Mouse (Mus musculus): ENCODE data around the gene Fez2. TPM values are rescaled to one million over a fixed set of nuclear protein-coding genes. Genes with fewer than 3 reads are reported as not detected.
A peak's percentile ranks its signal among the peaks of the same experiment; 100 is the strongest.

The Fez2 gene
- polyA plus RNA-seq, 1 experiment from 2014 or later, result 28.7 TPM

DNA sequence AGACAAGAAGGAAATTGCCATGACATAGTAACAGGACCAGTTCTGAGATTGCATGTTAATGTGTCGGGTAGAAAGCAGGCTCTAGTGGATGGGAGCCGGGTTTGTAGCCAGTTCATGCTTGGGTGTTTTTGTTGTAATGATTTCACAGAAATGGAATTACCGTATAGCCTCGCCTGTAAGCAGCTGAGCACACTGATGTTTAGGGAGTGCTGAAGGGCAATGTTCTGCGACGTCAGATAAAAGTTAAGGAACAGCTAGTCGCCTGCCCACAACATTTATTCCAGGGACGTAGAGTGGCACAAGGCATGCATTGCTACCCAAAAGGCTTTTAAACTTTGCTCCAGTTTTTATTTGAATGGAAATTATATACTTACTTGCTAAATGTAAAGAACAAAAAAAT is 86.5 kb downstream of the Fez2 start:
- WGBS, result 54% methylated on average over 8 of the region's 8 CpGs
- TF ChIP-seq EP300 (optimal IDR thresholded peaks at IDR 0.05) (no peak), CTCF (IDR thresholded peaks at IDR 0.05; ENCODE audit: low read depth) (no peak)
- ATAC-seq (ENCODE audit: low FRiP score, low TSS enrichment) (peak; percentile 45; the same call in 1 of the 2 replicates), DNase-seq (ENCODE audit: low spot score) (no peak)
- H3K4me2 ChIP-seq (replicated peaks; ENCODE audit: low read depth), result no peak overlapping the region
- no peak overlapping the region for H3K9ac ChIP-seq (ENCODE audit: low read length)
- H3K4me3 ChIP-seq (ENCODE audit: low read depth, low read length), result no peak overlapping the region
- H3K36me3 ChIP-seq (ENCODE audit: control insufficient read depth, insufficient read depth, low read length), result no peaks in the 10 kb centered on the region
- no peak overlapping the region for H3K27ac ChIP-seq (replicated peaks)
- H3K27me3 ChIP-seq (ENCODE audit: control insufficient read depth, insufficient read depth, low read length), result no peaks in the 10 kb centered on the region
- no peaks in the 10 kb centered on the region for H3K4me1 ChIP-seq (replicated peaks; ENCODE audit: control insufficient read depth, insufficient read depth)
- H3K9me3 ChIP-seq (ENCODE audit: control insufficient read depth, low read length), result no peaks in the 10 kb centered on the region

GRCm38 (mm10) chr17:78328287-78328686 is 89.7 kb downstream of the Fez2 start:
- Histone ChIP-seq H3K4me1 (replicated peaks; ENCODE audit: control insufficient read depth, insufficient read depth) (no peaks in the 10 kb centered on the region), H3K27ac (replicated peaks) (no peak overlapping the region; the same call in 1 of the 2 replicates), H3K27me3 (ENCODE audit: control insufficient read depth, insufficient read depth, low read length) (no peaks in the 10 kb centered on the region), H3K4me3 (ENCODE audit: low read depth, low read length) (no peak overlapping the region), H3K9me3 (ENCODE audit: control insufficient read depth, low read length) (no peaks in the 10 kb centered on the region), H3K9ac (ENCODE audit: low read length) (no peak overlapping the region), H3K36me3 (ENCODE audit: control insufficient read depth, insufficient read depth, low read length) (no peaks in the 10 kb centered on the region), H3K4me2 (replicated peaks; ENCODE audit: low read depth) (no peak overlapping the region)
- 40% methylated on average over 3 of the region's 3 CpGs for WGBS
- DNase-seq (ENCODE audit: low spot score), result no peak
- TF ChIP-seq CTCF (IDR thresholded peaks at IDR 0.05; ENCODE audit: low read depth), result no peak
- TF ChIP-seq EP300 (optimal IDR thresholded peaks at IDR 0.05), result no peak
- ATAC-seq (ENCODE audit: low FRiP score, low TSS enrichment), result no peak

- no peaks in the 10 kb centered on the region for H3K27me3 ChIP-seq (ENCODE audit: control insufficient read depth, insufficient read depth, low read length)
- H3K4me1 ChIP-seq (replicated peaks; ENCODE audit: control insufficient read depth, insufficient read depth), result 0 out of 2 replicates have a peak, but pooled peaks cover 3% of the 10 kb centered on the region
- no peaks in the 10 kb centered on the region for H3K36me3 ChIP-seq (ENCODE audit: control insufficient read depth, insufficient read depth, low read length)
- no peak overlapping the region for H3K9ac ChIP-seq (ENCODE audit: low read length)
- ATAC-seq (ENCODE audit: low FRiP score, low TSS enrichment), result no peak
- 63% methylated on average over 4 of the region's 4 CpGs for WGBS
- no peak overlapping the region for H3K4me3 ChIP-seq (ENCODE audit: low read depth, low read length)
- H3K27ac ChIP-seq (replicated peaks), result no peak overlapping the region
- no peak for DNase-seq (ENCODE audit: low spot score)
- TF ChIP-seq EP300 (optimal IDR thresholded peaks at IDR 0.05) (no peak), CTCF (IDR thresholded peaks at IDR 0.05; ENCODE audit: low read depth) (no peak)
- no peak overlapping the region for H3K4me2 ChIP-seq (replicated peaks; ENCODE audit: low read depth)
- no peaks in the 10 kb centered on the region for H3K9me3 ChIP-seq (ENCODE audit: control insufficient read depth, low read length)
Measured at GRCm38 (mm10) chr17:78327187-78327586, 90.8 kb downstream of the Fez2 start.

DNA sequence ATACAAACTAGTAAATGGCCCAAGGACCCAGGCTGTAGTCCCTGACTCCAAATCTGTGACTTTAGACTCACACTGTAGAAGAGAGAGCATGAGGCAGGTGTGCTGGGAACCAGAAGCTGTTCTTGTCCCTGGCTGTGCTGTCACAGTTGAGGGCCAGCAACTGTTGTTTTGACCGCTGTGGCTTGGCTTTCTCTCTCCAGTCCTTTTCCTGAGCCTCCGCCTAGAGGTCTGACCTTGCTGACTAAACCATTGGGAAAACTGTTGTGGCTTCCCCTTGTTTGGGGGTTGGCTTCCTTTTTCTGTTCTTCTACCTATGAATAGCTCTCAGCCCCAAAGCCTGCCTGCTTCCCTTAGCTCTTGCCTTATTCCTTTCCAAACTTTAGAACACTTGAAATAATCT is 91.6 kb downstream of the Fez2 start:
- Histone ChIP-seq H3K27ac (replicated peaks) (no peak overlapping the region), H3K27me3 (ENCODE audit: control insufficient read depth, insufficient read depth, low read length) (no peaks in the 10 kb centered on the region), H3K4me2 (replicated peaks; ENCODE audit: low read depth) (no peak overlapping the region), H3K36me3 (ENCODE audit: control insufficient read depth, insufficient read depth, low read length) (no peaks in the 10 kb centered on the region), H3K4me1 (replicated peaks; ENCODE audit: control insufficient read depth, insufficient read depth) (0 out of 2 replicates have a peak, but pooled peaks cover 3% of the 10 kb centered on the region), H3K4me3 (ENCODE audit: low read depth, low read length) (no peak overlapping the region), H3K9me3 (ENCODE audit: control insufficient read depth, low read length) (no peaks in the 10 kb centered on the region), H3K9ac (ENCODE audit: low read length) (no peak overlapping the region)
- no peak for DNase-seq (ENCODE audit: low spot score)
- WGBS, result 74% methylated on average over 2 of the region's 2 CpGs
- no peak for TF ChIP-seq EP300 (optimal IDR thresholded peaks at IDR 0.05)
- TF ChIP-seq CTCF (IDR thresholded peaks at IDR 0.05; ENCODE audit: low read depth), result no peak
- ATAC-seq (ENCODE audit: low FRiP score, low TSS enrichment), result no peak

- 0 out of 2 replicates have a peak, but pooled peaks cover 3% of the 10 kb centered on the region for H3K4me1 ChIP-seq (replicated peaks; ENCODE audit: control insufficient read depth, insufficient read depth)
- WGBS, result 87% methylated on average over 7 of the region's 7 CpGs
- H3K4me2 ChIP-seq (replicated peaks; ENCODE audit: low read depth), result no peak overlapping the region
- DNase-seq (ENCODE audit: low spot score) (no peak), ATAC-seq (ENCODE audit: low FRiP score, low TSS enrichment) (no peak)
- TF ChIP-seq CTCF (IDR thresholded peaks at IDR 0.05; ENCODE audit: low read depth), result no peak
- TF ChIP-seq EP300 (optimal IDR thresholded peaks at IDR 0.05), result no peak
- H3K27me3 ChIP-seq (ENCODE audit: control insufficient read depth, insufficient read depth, low read length), result no peaks in the 10 kb centered on the region
- H3K4me3 ChIP-seq (ENCODE audit: low read depth, low read length), result no peak overlapping the region
- no peak overlapping the region for H3K9ac ChIP-seq (ENCODE audit: low read length)
- no peaks in the 10 kb centered on the region for H3K36me3 ChIP-seq (ENCODE audit: control insufficient read depth, insufficient read depth, low read length)
- H3K9me3 ChIP-seq (ENCODE audit: control insufficient read depth, low read length), result no peaks in the 10 kb centered on the region
- no peak overlapping the region for H3K27ac ChIP-seq (replicated peaks)
Measured at GRCm38 (mm10) chr17:78325761-78326332, 92.1 kb downstream of the Fez2 start.

Data from stomach, postnatal 0 days (tissue).